Mouse (Mus musculus): ENCODE data around the gene Ntrk2. TPM values are rescaled to one million over a fixed set of nuclear protein-coding genes. Genes with fewer than 3 reads are reported as not detected.

Ntrk2 gene
- total and polyA plus RNA-seq, 2 experiments from 2014 or later = 0.92 to 2.9 TPM

- Histone ChIP-seq H3K4me2 (ENCODE audit: low read depth, low read length) (no peak overlapping the region), H3K4me1 (ENCODE audit: control insufficient read depth, insufficient read depth) (no peaks in the 10 kb centered on the region; the same call in 1 of the 2 replicates), H3K27me3 (ENCODE audit: control insufficient read depth, insufficient read depth, low read length) (0 out of 2 replicates have a peak, but pooled peaks cover 3% of the 10 kb centered on the region), H3K4me3 (ENCODE audit: low read depth, low read length) (no peak overlapping the region), H3K9ac (replicated peaks; ENCODE audit: low read depth, low read length) (no peak overlapping the region), H3K36me3 (replicated peaks; ENCODE audit: control insufficient read depth, insufficient read depth, low read length) (no peaks in the 10 kb centered on the region), H3K9me3 (replicated peaks; ENCODE audit: control insufficient read depth, low read length) (no peaks in the 10 kb centered on the region), H3K27ac (ENCODE audit: low read depth) (no peak overlapping the region)
- ATAC-seq (ENCODE audit: insufficient read depth, low read depth) (no peak), DNase-seq (ENCODE audit: low spot score) (no peak)
- no peak for TF ChIP-seq CTCF (IDR thresholded peaks at IDR 0.05; ENCODE audit: low read depth)
- no peak for TF ChIP-seq EP300 (IDR thresholded peaks at IDR 0.05; ENCODE audit: low read depth)
- WGBS = 87% methylated on average over 3 of the region's 3 CpGs
Observed at GRCm38 (mm10) chr13:58934576-58935110, 128.3 kb downstream of the Ntrk2 start.

DNA sequence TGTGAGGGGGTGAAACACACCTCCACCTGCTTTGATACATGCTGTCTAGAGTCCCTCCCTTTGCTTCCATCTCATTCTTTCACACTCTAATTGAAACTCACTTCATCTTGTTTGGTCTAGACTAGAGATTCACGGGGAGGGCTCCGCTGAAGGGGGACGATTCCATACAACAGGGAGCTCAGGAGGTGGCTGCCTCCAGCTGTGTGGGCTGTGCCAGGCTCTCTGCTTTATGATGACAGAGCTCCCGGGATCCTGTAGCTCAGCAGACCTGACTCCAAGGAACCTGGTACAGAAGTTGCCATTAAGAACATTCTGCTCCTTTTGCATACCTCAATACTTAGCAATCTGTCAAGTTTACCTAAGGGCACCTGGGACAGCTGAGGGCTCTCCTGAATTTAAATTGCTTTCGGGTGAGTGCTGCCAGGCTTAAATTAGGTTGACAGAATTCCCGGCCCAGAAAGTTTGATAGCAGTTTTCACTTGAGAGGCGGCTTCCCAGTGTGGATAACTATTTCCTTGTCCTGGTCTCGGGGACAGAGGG lies 129.7 kb downstream of the Ntrk2 start:
- ATAC-seq (ENCODE audit: insufficient read depth, low read depth) (no peak), DNase-seq (ENCODE audit: low spot score) (no peak)
- H3K27ac ChIP-seq (ENCODE audit: low read depth) = no peak overlapping the region
- no peak overlapping the region for H3K9ac ChIP-seq (replicated peaks; ENCODE audit: low read depth, low read length)
- H3K27me3 ChIP-seq (ENCODE audit: control insufficient read depth, insufficient read depth, low read length) = 0 out of 2 replicates have a peak, but pooled peaks cover 3% of the 10 kb centered on the region
- no peak overlapping the region for H3K4me3 ChIP-seq (ENCODE audit: low read depth, low read length)
- no peaks in the 10 kb centered on the region for H3K9me3 ChIP-seq (replicated peaks; ENCODE audit: control insufficient read depth, low read length)
- 14% methylated on average over 8 of the region's 8 CpGs for WGBS
- no peaks in the 10 kb centered on the region; the same call in 1 of the 2 replicates for H3K4me1 ChIP-seq (ENCODE audit: control insufficient read depth, insufficient read depth)
- H3K36me3 ChIP-seq (replicated peaks; ENCODE audit: control insufficient read depth, insufficient read depth, low read length) = no peaks in the 10 kb centered on the region
- no peak overlapping the region for H3K4me2 ChIP-seq (ENCODE audit: low read depth, low read length)
- TF ChIP-seq EP300 (IDR thresholded peaks at IDR 0.05; ENCODE audit: low read depth) = no peak
- no peak for TF ChIP-seq CTCF (IDR thresholded peaks at IDR 0.05; ENCODE audit: low read depth)

DNA sequence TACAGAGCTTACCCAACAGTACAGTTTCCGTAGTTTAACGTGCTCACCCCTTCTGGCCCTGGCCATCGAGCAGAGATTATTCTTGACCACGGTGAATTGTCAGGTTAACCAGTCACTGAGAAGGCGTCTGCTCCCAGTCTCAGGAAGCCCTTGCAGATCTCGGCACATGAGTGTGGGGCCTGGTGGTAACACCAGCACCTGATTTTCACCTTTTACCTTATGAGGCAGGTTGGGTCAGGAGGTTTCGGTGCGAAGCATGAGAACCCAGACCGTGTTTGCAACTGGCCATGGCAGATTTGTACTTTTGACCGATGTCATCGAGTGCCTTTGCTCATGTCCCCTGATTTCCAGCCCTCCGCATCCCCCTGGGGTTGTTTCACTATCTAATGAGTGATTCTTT lies 131.5 kb downstream of the Ntrk2 start:
- H3K4me1 ChIP-seq (ENCODE audit: control insufficient read depth, insufficient read depth) = no peaks in the 10 kb centered on the region; the same call in 1 of the 2 replicates
- H3K4me3 ChIP-seq (ENCODE audit: low read depth, low read length) = no peak overlapping the region
- no peaks in the 10 kb centered on the region for H3K9me3 ChIP-seq (replicated peaks; ENCODE audit: control insufficient read depth, low read length)
- ATAC-seq (ENCODE audit: insufficient read depth, low read depth) (no peak), DNase-seq (ENCODE audit: low spot score) (no peak)
- WGBS = 90% methylated on average over 12 of the region's 12 CpGs
- no peaks in the 10 kb centered on the region for H3K36me3 ChIP-seq (replicated peaks; ENCODE audit: control insufficient read depth, insufficient read depth, low read length)
- TF ChIP-seq CTCF (IDR thresholded peaks at IDR 0.05; ENCODE audit: low read depth) (no peak), EP300 (IDR thresholded peaks at IDR 0.05; ENCODE audit: low read depth) (no peak)
- no peak overlapping the region for H3K4me2 ChIP-seq (ENCODE audit: low read depth, low read length)
- no peak overlapping the region for H3K27ac ChIP-seq (ENCODE audit: low read depth)
- no peak overlapping the region for H3K9ac ChIP-seq (replicated peaks; ENCODE audit: low read depth, low read length)
- H3K27me3 ChIP-seq (ENCODE audit: control insufficient read depth, insufficient read depth, low read length) = peaks cover 8% of the 10 kb centered on the region; the same call in 1 of the 2 replicates

GRCm38 (mm10) chr13:58938464-58938863 lies 132.1 kb downstream of the Ntrk2 start:
- H3K4me2 ChIP-seq (ENCODE audit: low read depth, low read length) = no peak overlapping the region
- DNase-seq (ENCODE audit: low spot score) (no peak), ATAC-seq (ENCODE audit: insufficient read depth, low read depth) (no peak)
- H3K27me3 ChIP-seq (ENCODE audit: control insufficient read depth, insufficient read depth, low read length) = peaks cover 8% of the 10 kb centered on the region; the same call in 1 of the 2 replicates
- no peak overlapping the region for H3K4me3 ChIP-seq (ENCODE audit: low read depth, low read length)
- no peaks in the 10 kb centered on the region for H3K36me3 ChIP-seq (replicated peaks; ENCODE audit: control insufficient read depth, insufficient read depth, low read length)
- no peaks in the 10 kb centered on the region for H3K9me3 ChIP-seq (replicated peaks; ENCODE audit: control insufficient read depth, low read length)
- H3K27ac ChIP-seq (ENCODE audit: low read depth) = no peak overlapping the region
- H3K4me1 ChIP-seq (ENCODE audit: control insufficient read depth, insufficient read depth) = no peaks in the 10 kb centered on the region; the same call in 1 of the 2 replicates
- 76% methylated on average over 4 of the region's 4 CpGs for WGBS
- TF ChIP-seq EP300 (IDR thresholded peaks at IDR 0.05; ENCODE audit: low read depth) (no peak), CTCF (IDR thresholded peaks at IDR 0.05; ENCODE audit: low read depth) (no peak)
- H3K9ac ChIP-seq (replicated peaks; ENCODE audit: low read depth, low read length) = no peak overlapping the region

- no peak for DNase-seq (ENCODE audit: low spot score)
- TF ChIP-seq EP300 (IDR thresholded peaks at IDR 0.05; ENCODE audit: low read depth) (no peak), CTCF (IDR thresholded peaks at IDR 0.05; ENCODE audit: low read depth) (no peak)
- no peak overlapping the region for H3K4me3 ChIP-seq (ENCODE audit: low read depth, low read length)
- H3K9ac ChIP-seq (replicated peaks; ENCODE audit: low read depth, low read length) = no peak overlapping the region
- no peak overlapping the region for H3K27ac ChIP-seq (ENCODE audit: low read depth)
- no peaks in the 10 kb centered on the region; the same call in 1 of the 2 replicates for H3K4me1 ChIP-seq (ENCODE audit: control insufficient read depth, insufficient read depth)
- no peak overlapping the region for H3K4me2 ChIP-seq (ENCODE audit: low read depth, low read length)
- no peaks in the 10 kb centered on the region for H3K36me3 ChIP-seq (replicated peaks; ENCODE audit: control insufficient read depth, insufficient read depth, low read length)
- H3K9me3 ChIP-seq (replicated peaks; ENCODE audit: control insufficient read depth, low read length) = no peaks in the 10 kb centered on the region
- 70% methylated on average over 6 of the region's 6 CpGs for WGBS
- H3K27me3 ChIP-seq (ENCODE audit: control insufficient read depth, insufficient read depth, low read length) = peaks cover 8% of the 10 kb centered on the region; the same call in 1 of the 2 replicates
- ATAC-seq (ENCODE audit: insufficient read depth, low read depth) = no peak
Observed at GRCm38 (mm10) chr13:58940208-58940607, 133.8 kb downstream of the Ntrk2 start.

All from heart, postnatal 0 days (tissue).